Mouse (Mus musculus) ES-E14 (cell line): ENCODE data around the gene Nfe2l2. TPM values are rescaled to one million over a fixed set of nuclear protein-coding genes. Genes with fewer than 3 reads are reported as not detected.

ENCODE experiments used
- DNase-seq: peaks from one replicate; pipeline ENCODE4 v3.0.0-alpha.2; 2013; ENCODE audit warnings: low read depth, low spot score
- H3K27ac ChIP-seq: 2 replicates; pipeline ENCODE4 v1.5.1; 2012; ENCODE audit warnings: low read depth, mild to moderate bottlenecking, low read length, moderate library complexity, mixed read lengths; ENCODE audit not compliant: poor library complexity, insufficient read depth, severe bottlenecking
- H3K36me3 ChIP-seq: 2 replicates; pipeline ENCODE4 v1.6.1; 2012; ENCODE audit warnings: mild to moderate bottlenecking, low read length, moderate library complexity, mixed read lengths; ENCODE audit not compliant: control insufficient read depth, poor library complexity, insufficient read depth, severe bottlenecking
- H3K4me1 ChIP-seq, 2 experiments: fragments of 150-350 bp in 1 of 2; sonication (generic) in 1 of 2; 2 replicates each; pipeline ENCODE4 v1.6.1; 2012; ENCODE audit warnings: low read length in 2 of 2, mild to moderate bottlenecking in 1 of 2, mixed read lengths in 1 of 2; ENCODE audit not compliant: control insufficient read depth in 2 of 2, insufficient read depth in 2 of 2, poor library complexity in 1 of 2
- H3K4me3 ChIP-seq, 2 experiments: fragments of 150-350 bp in 1 of 2; sonication (generic) in 1 of 2; 2 replicates each; pipeline ENCODE4 v1.5.1; 2012; ENCODE audit warnings: low read length in 2 of 2, low read depth in 1 of 2, mild to moderate bottlenecking in 1 of 2, mixed read lengths in 1 of 2; ENCODE audit not compliant: insufficient read depth in 1 of 2, poor library complexity in 1 of 2, severe bottlenecking in 1 of 2
- H3K9ac ChIP-seq: 2 replicates; pipeline ENCODE4 v1.6.1; 2012; ENCODE audit warnings: low read depth, mild to moderate bottlenecking, low read length, mixed read lengths; ENCODE audit not compliant: poor library complexity, insufficient read depth, severe bottlenecking
- H3K9me3 ChIP-seq: fragments of 150-350 bp; sonication (generic); 2 replicates; pipeline ENCODE4 v1.6.1; 2012; ENCODE audit warnings: low read depth, mild to moderate bottlenecking, low read length; ENCODE audit not compliant: control insufficient read depth, insufficient read depth
- CHD2 ChIP-seq: IDR thresholded peaks from 2 replicates; pipeline ENCODE4 v1.6.1; 2014; ENCODE audit warnings: mild to moderate bottlenecking, low read depth, low read length, inconsistent platforms
- HCFC1 ChIP-seq: IDR thresholded peaks from 2 replicates; pipeline ENCODE4 v1.6.1; 2012; ENCODE audit warnings: low read length, inconsistent platforms, borderline replicate concordance; ENCODE audit not compliant: insufficient read depth
- MAFK ChIP-seq: IDR thresholded peaks from 2 replicates; pipeline ENCODE4 v1.6.1; 2014; ENCODE audit warnings: mild to moderate bottlenecking, low read depth, low read length, inconsistent platforms; ENCODE audit not compliant: insufficient read depth
- ZC3H11A ChIP-seq: IDR thresholded peaks from 2 replicates; pipeline ENCODE4 v1.6.1; 2012; ENCODE audit warnings: low read depth, mild to moderate bottlenecking, inconsistent platforms, low read length, borderline replicate concordance
- ZNF384 ChIP-seq: IDR thresholded peaks from 2 replicates; pipeline ENCODE4 v1.6.1; 2012; ENCODE audit warnings: low read depth, low read length, inconsistent platforms
- in situ Hi-C, 2 experiments: fragments of 600-800 bp; cut with MboI; formaldehyde crosslinking; loops; one replicate each; pipeline ENCODE4 v1.15.1; 2025; ENCODE audit warnings: low sequenced_read_pairs in 2 of 2, inconsistent platforms in 1 of 2; ENCODE audit not compliant: unreplicated experiment in 2 of 2
- total RNA-seq: library from RNA; depleted of rRNA; stranded (reverse); fragments of 300-350 nt; gene quantifications from 2 replicates; pipeline ENCODE4 v1.2.3, GENCODE M21; 2012

Gene Nfe2l2
- total RNA-seq, 1 experiment, result 28.4 TPM

GRCm38 (mm10) chr2:75706435-75706834, 2.0 kb upstream of the Nfe2l2 start:
- in situ Hi-C loops, result no loop called here
- H3K9me3 ChIP-seq, result no peaks in the 10 kb centered on the region
- no peak for TF ChIP-seq CHD2
- TF ChIP-seq MAFK, result no peak
- no peak for TF ChIP-seq HCFC1
- TF ChIP-seq ZC3H11A, result no peak
- TF ChIP-seq ZNF384, result no peak
- DNase-seq, result no peak
- H3K27ac ChIP-seq, result no peak overlapping the region
- H3K4me3 ChIP-seq, result no peak overlapping the region
- no peaks in the 10 kb centered on the region for H3K36me3 ChIP-seq
- H3K4me1 ChIP-seq, result peaks cover 13 to 14% of the 10 kb centered on the region in 2 experiments
- no peak overlapping the region for H3K9ac ChIP-seq

DNA sequence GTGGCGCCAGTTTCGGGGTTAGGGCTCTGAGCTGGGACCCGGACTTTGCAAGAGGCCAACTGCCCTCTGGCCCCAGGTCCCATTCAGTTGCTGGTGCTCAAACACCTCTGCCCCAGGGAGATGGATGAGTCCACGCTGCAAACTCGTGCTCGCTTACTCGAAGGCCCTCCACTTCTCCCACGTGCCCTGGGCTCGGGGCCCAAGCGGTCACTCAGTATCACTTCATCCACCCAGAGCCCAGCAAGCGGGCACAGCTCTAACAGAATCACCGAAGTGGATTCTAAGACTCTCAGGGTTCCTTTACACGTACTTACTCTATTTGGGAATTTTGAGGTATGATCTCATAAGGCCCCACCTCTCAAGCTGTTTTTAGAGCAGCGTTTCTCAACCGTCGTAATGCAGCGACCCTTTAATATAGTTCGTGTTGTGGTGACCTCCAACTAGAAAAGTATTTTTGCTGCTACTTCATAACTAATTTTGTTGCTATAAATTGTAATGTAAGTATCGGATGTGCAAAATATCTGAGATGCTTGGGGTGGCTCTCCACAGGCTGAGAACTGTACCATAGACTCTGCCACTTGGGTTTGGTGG, 816 bp upstream of the Nfe2l2 start:
- H3K9me3 ChIP-seq, result no peaks in the 10 kb centered on the region
- H3K27ac ChIP-seq, result peak overlapping the region; percentile 76
- H3K4me3 ChIP-seq, result peak overlapping the region; percentile 63 to 91
- in situ Hi-C loops, result no loop called here
- no peak for DNase-seq
- peak overlapping the region; percentile 84 for H3K9ac ChIP-seq
- TF ChIP-seq ZC3H11A (no peak), MAFK (no peak), ZNF384 (no peak), HCFC1 (no peak), CHD2 (no peak)
- no peaks in the 10 kb centered on the region for H3K36me3 ChIP-seq
- H3K4me1 ChIP-seq, result peaks cover 13 to 17% of the 10 kb centered on the region in 2 experiments

GRCm38 (mm10) chr2:75703375-75704181, 863 bp downstream of the Nfe2l2 start:
- in situ Hi-C loops, result no loop called here
- Histone ChIP-seq H3K27ac (peak overlapping the region; percentile 90), H3K4me3 (peak overlapping the region; percentile 91 to 92), H3K36me3 (no peaks in the 10 kb centered on the region; the same call in 1 of the 2 replicates), H3K9ac (peak overlapping the region; percentile 93), H3K9me3 (no peaks in the 10 kb centered on the region), H3K4me1 (peaks cover 20 to 21% of the 10 kb centered on the region in 2 experiments)
- 0 out of 2 replicates have a peak, but pooled peaks have one; percentile 7 for TF ChIP-seq HCFC1
- peak; percentile 35; the same call in 1 of the 2 replicates for TF ChIP-seq MAFK
- TF ChIP-seq ZC3H11A, result no peak
- no peak for TF ChIP-seq CHD2
- DNase-seq, result peak; percentile 52

DNA sequence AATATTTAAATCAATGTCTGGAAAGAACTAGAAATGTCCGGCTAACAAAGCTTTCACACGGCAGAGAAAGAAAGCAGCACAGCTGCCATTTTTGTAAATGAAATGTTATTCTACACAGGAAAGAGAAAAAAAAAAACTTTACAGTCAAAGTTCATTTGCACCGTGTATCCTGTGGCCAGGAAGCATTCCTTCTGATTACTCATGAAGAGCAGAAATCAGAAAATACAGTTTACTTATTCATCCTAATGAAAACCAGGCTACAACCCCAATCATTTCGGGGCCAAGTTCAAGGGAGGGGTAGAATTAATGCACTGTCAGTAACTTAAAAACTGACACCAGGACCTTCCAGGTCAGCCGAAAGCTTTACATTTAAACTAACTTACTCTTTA, 1.9 kb downstream of the Nfe2l2 start:
- H3K27ac ChIP-seq, result no peak overlapping the region
- no peak overlapping the region for H3K9ac ChIP-seq
- no peak for DNase-seq
- no peak for TF ChIP-seq CHD2
- TF ChIP-seq HCFC1, result no peak
- TF ChIP-seq MAFK, result no peak
- no peak for TF ChIP-seq ZC3H11A
- TF ChIP-seq ZNF384, result no peak
- no peaks in the 10 kb centered on the region for H3K9me3 ChIP-seq
- in situ Hi-C loops, result no loop called here
- no peaks in the 10 kb centered on the region; the same call in 1 of the 2 replicates for H3K36me3 ChIP-seq
- H3K4me1 ChIP-seq, result peaks cover 24% of the 10 kb centered on the region in 2 experiments
- H3K4me3 ChIP-seq, result peak overlapping the region; percentile 91 to 92; a peak in 3 of 4 replicates
